Mouse (Mus musculus) forebrain, postnatal 0 days (tissue): ENCODE results near the gene Erc2. TPM values are rescaled to one million over a fixed set of nuclear protein-coding genes. Genes with fewer than 3 reads are reported as not detected.

Source experiments
- ATAC-seq: fragments of 200-750 bp; cut with Nextera tagmentation; 2 replicates; pipeline ENCODE4 v1.8.0; 2017; ENCODE audit warnings: mild to moderate bottlenecking, moderate library complexity
- DNase-seq: peaks from one replicate; pipeline ENCODE4 v3.0.0-alpha.2; 2015
- H3K27ac ChIP-seq: fragments of 300-500 bp; sonication (generic); 2 replicates; pipeline ENCODE4 v1.5.1; 2014; ENCODE audit warnings: low read depth, mild to moderate bottlenecking, antibody characterized with exemption, low read length, moderate library complexity, mixed read lengths
- H3K27me3 ChIP-seq: fragments of 300-500 bp; sonication (generic); 2 replicates; pipeline ENCODE4 v1.6.1; 2014; ENCODE audit warnings: mild to moderate bottlenecking, low read length, mixed read lengths; ENCODE audit not compliant: insufficient read depth
- H3K36me3 ChIP-seq: fragments of 300-500 bp; sonication (generic); 2 replicates; pipeline ENCODE4 v1.6.1; 2014; ENCODE audit warnings: mild to moderate bottlenecking, moderate library complexity; ENCODE audit not compliant: insufficient read depth
- H3K4me1 ChIP-seq: fragments of 300-500 bp; sonication (generic); 2 replicates; pipeline ENCODE4 v1.6.1; 2014; ENCODE audit warnings: antibody characterized with exemption; ENCODE audit not compliant: insufficient read depth
- H3K4me2 ChIP-seq: fragments of 300-500 bp; sonication (generic); 2 replicates; pipeline ENCODE4 v1.6.1; 2014; ENCODE audit warnings: low read depth, mild to moderate bottlenecking, moderate library complexity
- H3K4me3 ChIP-seq: fragments of 300-500 bp; sonication (generic); 2 replicates; pipeline ENCODE4 v1.5.1; 2014; ENCODE audit warnings: low read depth, low read length, mixed read lengths
- H3K9ac ChIP-seq: fragments of 300-500 bp; sonication (generic); 2 replicates; pipeline ENCODE4 v1.6.1; 2014; ENCODE audit warnings: mild to moderate bottlenecking
- H3K9me3 ChIP-seq: fragments of 300-500 bp; sonication (generic); 2 replicates; pipeline ENCODE4 v1.6.1; 2016; ENCODE audit warnings: low read length
- CTCF ChIP-seq: sonication (generic); IDR thresholded peaks from 2 replicates; pipeline ENCODE4 v1.5.1; 2016; ENCODE audit warnings: antibody characterized with exemption, control low read depth, low read depth
- WGBS: fragments of 180-500 bp; shearing (Covaris S2); extraction: QIAGEN DNeasy Blood & Tissue Kit; methylation state at CpG from one replicate; pipeline ENCODE4 v1.1.7; 2014; 5-methylcytosine and 5-hydroxymethylcytosine counted together
- polyA plus RNA-seq: library from polyadenylated mRNA; unstranded; fragments of >200 nt; fragmentation: Nextera tagmentation; extraction: Ambion mirVana; gene quantifications from 2 replicates; pipeline ENCODE4 v1.2.1, GENCODE M21; 2015
- total RNA-seq: library from RNA; depleted of rRNA; stranded (reverse); fragments of >200 nt; gene quantifications from 2 replicates; pipeline ENCODE4 v1.2.3, GENCODE M21; 2014

The Erc2 gene
- total and polyA plus RNA-seq, 2 experiments from 2014 or later, result 106 to 117 TPM

DNA sequence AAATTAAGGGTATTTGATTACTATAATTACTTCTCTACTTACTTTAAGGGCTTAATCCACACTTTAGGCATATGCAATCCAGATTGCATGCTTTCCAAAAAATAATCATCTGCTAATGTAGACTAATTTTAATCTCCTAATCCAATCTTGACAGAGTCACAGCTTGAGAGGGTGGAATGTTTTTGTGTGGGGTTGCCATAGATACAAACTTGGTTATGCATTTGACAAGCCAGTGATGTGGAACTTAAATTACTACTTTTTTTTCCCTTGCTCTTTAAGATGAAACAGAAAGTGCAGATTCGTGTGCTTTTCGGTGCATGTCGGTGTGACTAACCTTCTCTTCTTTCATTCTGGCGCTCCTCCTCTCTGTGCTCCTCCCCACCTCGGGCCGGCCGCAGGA, 694.6 kb downstream of the Erc2 start:
- no peak overlapping the region for H3K27ac ChIP-seq
- ATAC-seq, result no peak
- H3K4me3 ChIP-seq, result no peak overlapping the region
- H3K9ac ChIP-seq, result no peak overlapping the region
- H3K4me1 ChIP-seq, result 0 out of 2 replicates have a peak, but pooled peaks cover 5% of the 10 kb centered on the region
- H3K36me3 ChIP-seq, result no peaks in the 10 kb centered on the region
- no peaks in the 10 kb centered on the region for H3K9me3 ChIP-seq
- 42% methylated on average over 7 of the region's 7 CpGs for WGBS
- H3K4me2 ChIP-seq, result no peak overlapping the region
- TF ChIP-seq CTCF, result no peak
- peak; percentile 42 for DNase-seq
- H3K27me3 ChIP-seq, result no peaks in the 10 kb centered on the region

DNA sequence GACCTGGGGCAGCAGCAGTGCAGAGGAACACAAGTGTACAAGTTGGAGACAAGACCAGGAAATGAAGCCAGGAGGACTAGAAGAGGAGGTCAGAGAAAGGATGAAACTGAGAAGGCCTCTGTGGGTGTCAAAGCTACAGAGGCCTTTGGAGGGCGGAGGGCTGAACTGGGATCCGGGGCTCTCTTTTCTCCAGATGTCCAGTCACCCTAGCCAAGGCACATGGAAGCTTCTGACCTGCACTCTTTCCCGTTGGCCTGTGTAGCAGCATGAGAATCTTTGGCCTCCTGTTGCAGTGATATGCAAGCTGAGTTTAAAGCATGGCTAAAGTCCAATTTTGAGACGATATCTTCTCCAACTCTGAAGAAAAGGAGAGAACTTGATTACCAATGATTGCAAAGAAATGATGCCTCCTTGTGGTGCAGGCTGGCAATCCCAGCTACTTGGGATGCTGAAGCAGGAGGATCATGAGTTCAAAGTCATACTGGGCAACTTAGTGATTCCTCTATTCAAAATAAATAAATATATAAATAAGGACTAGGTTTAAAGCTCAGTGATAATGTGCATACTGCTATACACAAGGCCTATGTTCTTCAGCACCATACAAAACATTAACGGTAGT, 699.8 kb downstream of the Erc2 start:
- no peak for DNase-seq
- Histone ChIP-seq H3K27ac (no peak overlapping the region), H3K4me2 (no peak overlapping the region), H3K9me3 (no peaks in the 10 kb centered on the region), H3K4me1 (0 out of 2 replicates have a peak, but pooled peaks cover 5% of the 10 kb centered on the region), H3K4me3 (no peak overlapping the region), H3K36me3 (no peaks in the 10 kb centered on the region), H3K9ac (no peak overlapping the region), H3K27me3 (no peaks in the 10 kb centered on the region)
- WGBS, result 81% methylated on average over 5 of the region's 5 CpGs
- no peak for TF ChIP-seq CTCF
- no peak for ATAC-seq

DNA sequence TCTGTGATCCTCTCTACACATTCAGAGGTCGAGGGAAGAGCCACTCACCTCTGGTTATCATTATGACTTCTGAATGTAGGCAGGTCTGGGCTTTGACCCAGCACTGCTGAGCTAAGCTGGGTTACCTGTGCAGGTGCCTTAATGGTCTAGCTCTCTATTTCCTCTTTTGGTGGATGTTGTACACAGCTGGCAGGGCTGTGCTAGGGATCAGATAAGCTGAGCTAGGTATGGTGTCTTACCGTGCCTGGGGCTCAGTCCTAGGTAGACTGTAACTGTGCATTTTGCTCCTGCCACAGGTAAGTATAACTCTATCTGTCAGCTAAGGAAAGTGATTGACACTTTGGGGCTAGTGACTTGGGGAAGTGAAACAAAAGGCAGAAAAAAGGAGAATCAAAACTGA, 701.0 kb downstream of the Erc2 start:
- TF ChIP-seq CTCF, result no peak
- no peaks in the 10 kb centered on the region for H3K36me3 ChIP-seq

DNA sequence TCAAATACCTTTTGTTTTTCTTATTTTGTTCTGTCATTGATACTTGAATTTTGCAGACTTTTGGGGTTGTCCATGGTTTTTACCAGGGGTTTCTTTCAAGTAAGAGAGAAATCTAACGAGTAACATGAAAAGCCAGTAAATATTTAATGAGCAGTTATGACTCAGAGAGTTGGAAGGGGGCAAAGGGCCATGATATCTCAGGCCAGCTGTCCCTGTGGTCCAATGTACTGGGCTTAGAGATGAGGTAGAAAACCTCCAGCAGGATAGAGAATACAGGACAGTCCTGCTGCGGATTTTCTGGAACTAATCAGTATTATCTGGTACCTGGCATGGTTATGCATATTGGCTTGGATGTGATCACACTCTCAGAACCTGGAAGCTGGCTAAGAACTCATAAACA, 701.5 kb downstream of the Erc2 start:
- 74% methylated on average over 2 of the region's 2 CpGs for WGBS
- H3K4me2 ChIP-seq, result no peak overlapping the region
- no peak overlapping the region for H3K4me3 ChIP-seq
- no peak overlapping the region for H3K27ac ChIP-seq
- no peak for ATAC-seq
- no peaks in the 10 kb centered on the region for H3K36me3 ChIP-seq
- TF ChIP-seq CTCF, result no peak
- no peak for DNase-seq
- H3K9ac ChIP-seq, result no peak overlapping the region
- no peaks in the 10 kb centered on the region for H3K27me3 ChIP-seq
- no peaks in the 10 kb centered on the region for H3K4me1 ChIP-seq
- H3K9me3 ChIP-seq, result no peaks in the 10 kb centered on the region

More for the DNA sequence above, 701.0 kb downstream of the Erc2 start:
- no peak for ATAC-seq
- Histone ChIP-seq H3K4me3 (no peak overlapping the region), H3K27ac (no peak overlapping the region), H3K4me1 (no peaks in the 10 kb centered on the region), H3K27me3 (no peaks in the 10 kb centered on the region), H3K4me2 (no peak overlapping the region), H3K9ac (no peak overlapping the region), H3K9me3 (no peaks in the 10 kb centered on the region)
- no peak for DNase-seq
- 85% methylated on average over 2 of the region's 2 CpGs for WGBS

DNA sequence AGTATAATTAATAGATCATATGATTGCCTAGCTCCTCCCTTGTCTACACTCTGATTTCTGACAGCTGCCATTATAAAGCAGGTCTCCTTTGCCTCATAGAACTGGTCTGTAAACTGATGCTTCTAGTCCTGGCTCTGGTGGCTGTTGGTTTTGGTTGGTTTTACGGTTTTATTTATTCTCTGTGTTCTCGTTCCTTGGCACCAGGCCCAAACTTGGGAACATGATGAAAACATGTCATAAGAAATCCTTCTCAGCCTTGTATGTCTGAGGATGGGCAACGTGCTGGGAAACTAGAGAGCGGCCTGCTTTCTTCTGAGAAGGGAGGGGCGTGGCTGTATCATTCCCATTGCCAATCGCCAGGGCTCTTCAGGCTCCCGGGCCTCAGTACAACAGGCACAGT, 704.2 kb downstream of the Erc2 start:
- no peaks in the 10 kb centered on the region for H3K36me3 ChIP-seq
- H3K27me3 ChIP-seq, result no peaks in the 10 kb centered on the region
- H3K9me3 ChIP-seq, result no peaks in the 10 kb centered on the region
- H3K9ac ChIP-seq, result no peak overlapping the region
- H3K4me1 ChIP-seq, result no peaks in the 10 kb centered on the region
- H3K4me3 ChIP-seq, result no peak overlapping the region
- 56% methylated on average over 7 of the region's 7 CpGs for WGBS
- no peak for TF ChIP-seq CTCF
- no peak overlapping the region for H3K27ac ChIP-seq
- no peak overlapping the region for H3K4me2 ChIP-seq
- no peak for ATAC-seq
- DNase-seq, result peak; percentile 27

DNA sequence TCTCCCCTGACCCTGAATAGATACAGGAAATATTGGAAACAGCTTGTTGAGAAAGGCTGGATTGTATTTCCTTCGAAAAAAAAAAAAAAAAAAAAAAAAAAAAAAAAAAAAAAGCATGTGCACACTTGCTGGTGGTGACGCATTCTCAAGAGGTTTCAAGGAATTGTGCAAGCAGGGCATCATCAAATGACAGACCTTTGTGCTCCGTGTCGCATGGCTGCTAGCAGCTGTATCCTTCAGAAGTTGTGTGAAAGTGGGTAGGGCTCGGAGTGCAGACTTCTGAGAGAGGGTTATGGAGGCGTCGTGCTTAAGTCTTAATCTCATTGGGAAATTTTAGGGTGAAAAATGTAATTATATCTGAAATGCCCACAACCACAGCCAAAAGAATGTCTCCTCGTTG, 706.3 kb downstream of the Erc2 start:
- no peaks in the 10 kb centered on the region for H3K27me3 ChIP-seq
- H3K9me3 ChIP-seq, result no peaks in the 10 kb centered on the region
- DNase-seq, result no peak
- no peak for TF ChIP-seq CTCF
- no peaks in the 10 kb centered on the region for H3K4me1 ChIP-seq
- H3K4me3 ChIP-seq, result no peak overlapping the region
- H3K36me3 ChIP-seq, result no peaks in the 10 kb centered on the region
- ATAC-seq, result no peak
- no peak overlapping the region for H3K9ac ChIP-seq
- no peak overlapping the region for H3K4me2 ChIP-seq
- WGBS, result 31% methylated on average over 8 of the region's 8 CpGs
- H3K27ac ChIP-seq, result no peak overlapping the region

DNA sequence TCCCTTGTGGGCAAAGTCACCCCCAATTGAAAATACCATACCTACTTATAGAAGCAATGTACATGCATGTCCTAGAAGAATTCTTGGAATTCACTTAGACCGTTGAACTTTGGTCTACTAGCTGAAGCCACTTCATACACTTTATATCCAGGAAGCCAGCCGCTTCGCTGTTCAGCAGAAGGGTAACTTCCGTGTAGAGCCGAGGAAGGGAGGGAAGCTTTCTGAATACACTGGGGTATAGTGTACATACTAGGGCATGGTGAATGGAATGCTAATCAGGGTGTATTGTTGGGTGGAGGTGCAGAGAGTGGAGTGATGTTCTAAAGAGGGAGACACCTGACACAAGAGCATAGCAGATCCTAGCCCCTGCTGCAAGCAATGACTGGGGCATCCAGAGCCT, 708.9 kb downstream of the Erc2 start:
- Histone ChIP-seq H3K4me1 (no peaks in the 10 kb centered on the region), H3K27me3 (no peaks in the 10 kb centered on the region), H3K4me3 (no peak overlapping the region), H3K9ac (no peak overlapping the region), H3K36me3 (no peaks in the 10 kb centered on the region), H3K27ac (no peak overlapping the region), H3K4me2 (no peak overlapping the region), H3K9me3 (no peaks in the 10 kb centered on the region)
- TF ChIP-seq CTCF, result no peak
- WGBS, result 89% methylated on average over 5 of the region's 5 CpGs
- DNase-seq (no peak), ATAC-seq (no peak)
